Mouse (Mus musculus): Measurements from ENCODE around the gene Med4.

The Med4 gene

DNA sequence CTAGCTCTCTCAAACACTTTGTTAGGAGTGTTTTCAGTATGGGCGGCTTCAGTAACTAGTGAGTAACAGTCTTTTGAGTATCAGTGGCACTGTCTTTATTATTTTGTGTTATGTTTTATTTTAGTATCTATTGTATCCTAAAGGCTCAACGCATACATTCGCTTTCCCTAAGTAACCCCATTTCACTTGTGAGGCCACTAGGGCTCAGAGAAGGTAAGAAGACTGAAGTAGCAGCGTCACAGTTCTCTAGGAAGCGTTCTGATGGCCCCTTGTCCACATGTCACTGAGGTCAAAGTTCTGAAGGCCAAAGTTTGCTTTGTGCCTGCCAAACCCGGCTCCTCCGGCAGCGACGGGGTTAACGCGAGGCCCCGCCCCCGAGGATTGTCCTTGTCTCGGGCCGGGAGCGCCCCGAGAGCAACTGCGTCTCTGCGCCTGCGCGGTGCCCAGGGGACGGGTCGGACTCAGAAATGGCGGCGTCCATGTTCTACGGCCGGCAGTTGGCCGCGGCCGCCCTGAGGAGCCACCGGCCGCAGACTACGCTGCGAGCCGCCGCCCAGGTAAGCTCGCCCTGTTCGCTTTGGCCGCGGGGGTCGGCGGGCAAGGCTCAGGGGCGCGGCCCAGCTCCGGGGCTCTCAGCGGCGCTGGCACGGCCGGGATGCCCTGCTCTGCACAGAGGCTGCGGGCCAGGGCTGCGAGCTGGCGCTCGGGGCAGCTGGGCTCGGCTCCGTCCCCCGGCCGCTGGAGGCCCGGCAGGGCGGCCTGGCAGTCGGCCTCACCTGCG lies 42.7 kb downstream of the Med4 start:
- DNase-seq (ENCODE audit: low read depth in 2 of 2, low spot score in 2 of 2) = peak; percentile 85 to 90

DNA sequence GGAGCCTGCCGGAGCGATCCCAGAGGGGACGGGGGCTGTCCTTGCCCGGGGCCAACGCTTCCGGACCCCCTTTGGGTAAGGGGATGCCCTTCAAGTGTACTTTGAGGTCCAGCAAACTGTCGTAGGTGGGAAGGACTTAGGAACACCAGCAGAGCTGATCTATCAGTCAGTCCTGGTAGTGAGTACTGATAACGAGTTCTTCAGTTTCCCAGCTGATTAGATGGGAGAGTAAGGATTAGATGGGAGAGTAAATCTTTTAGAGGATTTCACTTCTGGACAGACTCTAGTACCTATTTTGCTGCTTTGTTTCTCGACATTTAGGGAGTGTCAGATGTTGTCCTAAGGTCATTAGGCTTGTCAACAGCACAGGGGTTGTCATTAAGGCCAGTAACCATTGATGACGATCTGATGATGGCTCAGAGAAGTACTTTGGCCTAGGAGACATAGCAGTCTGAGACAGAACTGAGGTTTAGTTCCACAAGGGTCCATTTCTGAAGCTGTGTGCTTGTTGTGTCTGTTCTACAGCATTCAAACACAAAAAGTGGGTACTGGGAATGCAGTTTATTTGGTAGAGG lies 43.4 kb downstream of the Med4 start:
- no peak for DNase-seq (ENCODE audit: low read depth in 2 of 2, low spot score in 2 of 2)

Data from CD8-positive naive resting alpha-beta T cell, adult 2 months (primary cell).